Comparison of ENCODE assay signal across 10 mouse cellular contexts in genomic region chr12:91710876-91711275, GRCm38 (mm10).
DNase-seq lines count a peak whose midpoint lies in the region; ATAC-seq lines count a peak whose summit lies in the region.
"Had no signal": no experiment of that assay in that cellular context is flagged by ENCODE, and none has a peak within 500 bp of the region (broad histone marks: within the 10 kb centered on the region; RNA-seq: fewer than 3 reads in every experiment).

No protein-coding gene starts in this region.

- H3K27me3 ChIP-seq in neural tube, embryonic 14.5 days (ENCODE audit: control insufficient read depth, insufficient read depth, low read length) = no peaks in the 10 kb centered on the region
- H3K27me3 ChIP-seq: limb, embryonic 15.5 days; megakaryocyte, embryonic 14.5 days had no signal

- DNase-seq in cerebellum, postnatal 10 days = peak; percentile 25 to 64
- no peak for DNase-seq in cerebellum, adult 18-20 months
- peak; percentile 34 for DNase-seq in left cerebral cortex, adult 11 months (ENCODE audit: low spot score)
- no peak for DNase-seq in gastrocnemius, postnatal 25 days

- H3K9me3 ChIP-seq in neural tube, embryonic 14.5 days (ENCODE audit: control insufficient read depth, low read length) = no peaks in the 10 kb centered on the region
- H3K9me3 ChIP-seq: limb, embryonic 15.5 days; megakaryocyte, embryonic 14.5 days had no signal

- H3K4me3 ChIP-seq in neural tube, embryonic 14.5 days (ENCODE audit: low read depth, low read length) = no peak overlapping the region
- H3K4me3 ChIP-seq: limb, embryonic 15.5 days; megakaryocyte, embryonic 14.5 days had no signal

- H3K4me1 ChIP-seq in neural tube, embryonic 14.5 days (ENCODE audit: control insufficient read depth, insufficient read depth, low read length) = 0 out of 2 replicates have a peak, but pooled peaks cover 5% of the 10 kb centered on the region
- H3K4me1 ChIP-seq: limb, embryonic 15.5 days had no signal

- H3K4me2 ChIP-seq in neural tube, embryonic 14.5 days (ENCODE audit: low read depth, low read length) = no peak overlapping the region
- H3K4me2 ChIP-seq: limb, embryonic 15.5 days had no signal

- WGBS in neural tube, embryonic 14.5 days = 28% methylated on average over 3 of the region's 3 CpGs

- peak; percentile 84 for ATAC-seq in frontal cortex, adult (ENCODE audit: low TSS enrichment)
- ATAC-seq in neural tube, embryonic 14.5 days (ENCODE audit: low read depth) = peak; percentile 83; the same call in 1 of the 2 replicates
- ATAC-seq in megakaryocyte progenitor cell, adult 5-6 weeks (replicated peaks; ENCODE audit: poor library complexity) = no peak
- no peak for ATAC-seq in cerebellum, adult (ENCODE audit: insufficient number of reproducible peaks, low FRiP score, low TSS enrichment)

- 0 out of 2 replicates have a peak overlapping the region, but pooled peaks have one; percentile 16 for H3K9ac ChIP-seq in neural tube, embryonic 14.5 days (replicated peaks; ENCODE audit: low read depth, low read length)
- H3K9ac ChIP-seq: limb, embryonic 15.5 days had no signal

- no peak overlapping the region for H3K27ac ChIP-seq in neural tube, embryonic 14.5 days (ENCODE audit: low read depth, low read length)
- H3K27ac ChIP-seq: limb, embryonic 15.5 days had no signal

- no peaks in the 10 kb centered on the region for H3K36me3 ChIP-seq in neural tube, embryonic 14.5 days (ENCODE audit: control insufficient read depth, insufficient read depth, low read length)

Comparison
In these comparisons a context has a peak if more than half of its experiments do, and no peak if none do; other contexts are left out.
1. DNase-seq: peak in cerebellum, postnatal 10 days (2 of 2) and left cerebral cortex, adult 11 months (single experiment); none in cerebellum, adult 18-20 months (0 of 2) and gastrocnemius, postnatal 25 days (single experiment).
2. ATAC-seq: peak in frontal cortex, adult (single experiment) and neural tube, embryonic 14.5 days (single experiment); none in megakaryocyte progenitor cell, adult 5-6 weeks (single experiment) and cerebellum, adult (single experiment).